Mouse (Mus musculus) gastrocnemius, postnatal 4 days (tissue): ENCODE results near the gene Dlg2. TPM values are rescaled to one million over a fixed set of nuclear protein-coding genes. Genes with fewer than 3 reads are reported as not detected.

Source experiments
- total RNA-seq, 2 experiments: library from RNA; stranded (reverse); gene quantifications; 2 replicates each; pipeline ENCODE4 v1.2.3; 2021

Dlg2 gene
- total RNA-seq, 2 experiments from 2014 or later = 4.1 to 4.5 TPM

Other genes starting within 250 kb of the Dlg2 start
- gene Ccdc83, start 210.9 kb upstream of the Dlg2 start, total RNA-seq = 1 to 10 TPM in 1 of 2 experiments, under 1 TPM in 1; 0.98 to 1.0 TPM
- gene Sytl2, start 174.4 kb upstream of the Dlg2 start, total RNA-seq = 100 to 1,000 TPM in 1 of 2 experiments, 10 to 100 TPM in 1; 91.1 to 101 TPM
- gene Ccdc89, start 50.1 kb upstream of the Dlg2 start, total RNA-seq = under 1 TPM; 0.21 to 0.34 TPM
- 10 to 100 TPM; 37.6 to 44.0 TPM for gene Crebzf, start 33.9 kb upstream of the Dlg2 start, total RNA-seq
- gene Tmem126a, start 19.4 kb upstream of the Dlg2 start, total RNA-seq = 10 to 100 TPM; 53.9 TPM
- gene Tmem126b, start 671 bp upstream of the Dlg2 start, total RNA-seq = 10 to 100 TPM; 15.9 to 16.1 TPM